Mouse (Mus musculus): ENCODE data around the gene Sema3f.

DNA sequence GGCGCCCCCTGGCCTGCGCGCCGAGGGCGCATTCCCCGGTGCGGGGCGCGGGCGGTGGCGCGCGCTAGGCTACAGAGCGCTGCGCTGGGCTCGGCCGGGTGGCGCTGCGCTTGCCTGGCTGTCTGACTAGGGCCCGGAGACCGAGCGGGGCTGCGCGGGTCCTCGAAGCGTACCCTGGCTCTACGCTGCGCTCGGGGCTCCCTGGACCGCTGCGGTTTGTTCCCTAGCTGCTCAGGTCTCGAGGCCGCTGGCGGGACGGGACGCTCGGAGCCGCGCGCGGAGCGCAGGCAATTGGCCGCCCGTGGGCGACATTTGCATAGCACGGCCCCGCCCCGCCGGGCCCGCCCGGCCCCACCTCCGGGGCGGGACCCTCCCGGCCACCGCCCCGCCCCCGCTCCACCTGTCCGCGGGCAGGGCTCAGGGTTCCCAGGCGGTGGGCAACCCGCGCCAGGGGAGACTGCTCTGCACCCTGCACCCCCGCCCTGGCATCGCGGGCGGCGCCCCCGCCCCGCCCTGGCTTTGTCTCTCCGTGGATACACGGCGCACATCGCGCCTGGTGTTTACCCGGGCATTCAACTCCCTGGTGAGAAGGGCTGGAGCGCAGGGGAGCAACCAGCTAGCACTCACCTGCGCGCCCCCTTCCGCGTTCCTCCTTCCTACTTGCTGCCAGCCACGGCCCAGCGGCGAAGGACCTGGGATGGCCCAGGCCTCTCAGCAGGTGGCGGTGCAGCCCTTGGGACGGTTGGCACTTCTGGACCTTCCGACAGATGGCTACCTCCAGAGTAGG, at the start of gene Sema3f:
- TF ChIP-seq CTCF (IDR thresholded peaks at IDR 0.05; ENCODE audit: borderline replicate concordance, insufficient read depth, low read depth, low read length) (no peak), POLR2A (IDR thresholded peaks at IDR 0.05; ENCODE audit: borderline replicate concordance, insufficient read depth, low read length) (peak; percentile 65; the same call in 1 of the 2 replicates)
